Mouse (Mus musculus): ENCODE results near the gene Prlh.

DNA sequence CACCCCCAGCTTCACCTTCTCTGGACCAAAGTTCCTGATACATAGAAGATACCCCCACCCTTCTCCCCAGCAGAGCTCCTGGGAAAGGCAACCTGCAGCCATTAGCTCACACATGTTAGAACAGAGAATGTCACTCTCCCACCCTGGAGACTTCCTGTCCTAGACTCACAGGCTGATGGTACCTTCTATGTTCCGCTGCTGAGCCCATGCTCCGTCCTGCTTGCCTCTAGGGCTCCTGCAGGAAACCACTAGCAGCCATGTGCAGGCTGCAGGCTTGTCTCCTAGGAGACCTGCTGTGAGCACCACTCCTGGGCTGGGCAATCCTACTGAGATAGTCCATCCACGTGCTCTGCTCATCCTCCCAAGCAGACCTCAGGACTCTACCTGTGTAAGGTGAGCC lies 49.7 kb downstream of the Prlh start:
- TF ChIP-seq EP300 (IDR thresholded peaks at IDR 0.05; ENCODE audit: low read depth) (no peak), CTCF (IDR thresholded peaks at IDR 0.05; ENCODE audit: low read depth) (no peak)
